Mouse (Mus musculus): ENCODE measurements around the gene Hddc3.

DNA sequence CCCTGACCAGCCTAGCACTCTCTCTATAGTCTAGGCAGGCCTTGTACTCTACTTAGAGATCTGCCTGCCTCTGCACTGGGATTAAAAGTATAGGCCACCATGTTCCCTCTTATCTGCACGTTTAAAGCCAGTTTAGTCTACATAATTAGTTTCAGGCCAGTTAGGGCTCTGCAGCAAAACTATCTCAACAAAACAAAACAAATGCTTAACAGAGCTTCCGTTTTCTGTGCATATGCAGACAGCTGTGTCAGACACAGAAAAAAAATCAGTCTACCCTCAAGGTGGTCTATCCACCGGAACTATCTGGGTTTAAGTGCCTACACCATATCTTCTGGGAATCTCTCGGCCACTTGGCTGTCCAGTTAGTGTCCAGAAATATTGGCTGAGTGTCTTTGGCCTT is 30.4 kb downstream of the Hddc3 start:
- TF ChIP-seq USF1 (IDR thresholded peaks at IDR 0.05; ENCODE audit: low read depth) (no peak), POLR2A (IDR thresholded peaks at IDR 0.05; ENCODE audit: insufficient read length, low read depth) (no peak)

Data from myocyte (in vitro differentiated cells).